Mouse (Mus musculus): ENCODE measurements around the gene C9. TPM values are rescaled to one million over a fixed set of nuclear protein-coding genes. Genes with fewer than 3 reads are reported as not detected.

C9 gene
- polyA plus RNA-seq, 1 experiment from 2014 or later: not detected

DNA sequence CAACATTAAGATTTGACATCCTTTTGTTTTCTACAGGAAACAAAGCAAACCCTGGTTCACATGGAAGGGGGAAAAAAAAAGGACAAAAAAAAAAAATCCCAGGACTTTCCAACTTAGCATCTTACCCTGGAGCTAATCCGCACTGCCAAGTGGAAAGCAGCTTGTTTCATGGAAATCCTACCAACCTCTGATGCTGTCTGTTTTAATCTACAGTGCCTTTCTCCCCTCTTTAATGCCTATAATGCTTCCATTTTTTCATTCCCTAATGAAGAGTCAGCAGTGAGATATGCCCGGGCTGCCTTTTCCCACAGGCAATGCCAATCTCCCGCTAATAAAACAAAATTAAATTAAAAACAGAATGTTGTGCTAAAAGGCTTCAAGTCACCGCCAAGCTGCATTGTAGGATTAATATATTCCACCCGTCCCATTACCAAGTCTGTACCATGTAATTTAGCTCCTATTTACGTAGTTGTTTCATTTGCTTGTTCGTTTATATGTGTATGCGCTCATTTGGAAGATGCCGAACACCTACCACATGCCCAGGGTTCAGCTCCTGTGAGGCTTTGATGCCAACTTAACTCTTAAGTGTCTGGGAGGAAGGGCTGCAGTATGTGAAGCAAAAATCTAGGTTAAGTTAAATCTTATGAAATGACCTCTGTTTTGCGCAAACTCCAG is 53.4 kb downstream of the C9 start:
- ATAC-seq (ENCODE audit: insufficient number of reproducible peaks, insufficient read depth, low FRiP score, low read depth): no peak
- H3K4me2 ChIP-seq (replicated peaks; ENCODE audit: low read depth, low read length): no peak overlapping the region

DNA sequence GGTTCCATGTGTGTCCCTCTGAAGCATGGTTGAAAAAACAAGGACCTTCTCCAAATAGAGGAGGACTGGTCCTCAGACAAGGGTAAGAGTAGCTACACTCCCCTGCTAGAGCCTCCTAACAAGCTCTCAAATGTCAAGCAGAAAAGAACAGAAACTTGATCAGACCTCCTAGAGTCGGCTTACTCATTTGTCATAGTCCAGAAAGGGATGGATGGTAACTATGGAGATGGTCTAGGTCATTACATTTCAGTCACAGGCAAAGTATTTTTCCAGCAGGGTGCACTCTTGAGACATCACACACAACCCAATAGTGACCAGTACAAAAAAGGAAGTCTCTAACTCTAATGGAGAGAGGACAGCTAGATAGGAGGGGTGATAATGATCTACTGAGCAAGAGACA is 55.7 kb downstream of the C9 start:
- no peaks in the 10 kb centered on the region for H3K27me3 ChIP-seq (ENCODE audit: control insufficient read depth, insufficient read depth, low read length)
- 17% methylated on average over 1 of the region's 1 CpGs for WGBS
- ATAC-seq (ENCODE audit: insufficient number of reproducible peaks, insufficient read depth, low FRiP score, low read depth): no peak
- no peaks in the 10 kb centered on the region for H3K9me3 ChIP-seq (ENCODE audit: control insufficient read depth, low read depth, low read length)
- H3K4me2 ChIP-seq (replicated peaks; ENCODE audit: low read depth, low read length): no peak overlapping the region
- no peaks in the 10 kb centered on the region for H3K4me1 ChIP-seq (ENCODE audit: control insufficient read depth, insufficient read depth, low read length)
- H3K36me3 ChIP-seq (ENCODE audit: control insufficient read depth, insufficient read depth, low read length): no peaks in the 10 kb centered on the region
- no peak overlapping the region for H3K27ac ChIP-seq (ENCODE audit: low read length)
- no peak overlapping the region for H3K9ac ChIP-seq (replicated peaks; ENCODE audit: low read depth, low read length)
- H3K4me3 ChIP-seq (ENCODE audit: low read depth, low read length): no peak overlapping the region

More for the DNA sequence above, 53.4 kb downstream of the C9 start:
- WGBS: 84% methylated on average over 10 of the region's 10 CpGs
- Histone ChIP-seq H3K27me3 (ENCODE audit: control insufficient read depth, insufficient read depth, low read length) (no peaks in the 10 kb centered on the region), H3K4me1 (ENCODE audit: control insufficient read depth, insufficient read depth, low read length) (no peaks in the 10 kb centered on the region), H3K9ac (replicated peaks; ENCODE audit: low read depth, low read length) (no peak overlapping the region), H3K36me3 (ENCODE audit: control insufficient read depth, insufficient read depth, low read length) (no peaks in the 10 kb centered on the region), H3K9me3 (ENCODE audit: control insufficient read depth, low read depth, low read length) (no peaks in the 10 kb centered on the region), H3K27ac (ENCODE audit: low read length) (no peak overlapping the region), H3K4me3 (ENCODE audit: low read depth, low read length) (no peak overlapping the region)

DNA sequence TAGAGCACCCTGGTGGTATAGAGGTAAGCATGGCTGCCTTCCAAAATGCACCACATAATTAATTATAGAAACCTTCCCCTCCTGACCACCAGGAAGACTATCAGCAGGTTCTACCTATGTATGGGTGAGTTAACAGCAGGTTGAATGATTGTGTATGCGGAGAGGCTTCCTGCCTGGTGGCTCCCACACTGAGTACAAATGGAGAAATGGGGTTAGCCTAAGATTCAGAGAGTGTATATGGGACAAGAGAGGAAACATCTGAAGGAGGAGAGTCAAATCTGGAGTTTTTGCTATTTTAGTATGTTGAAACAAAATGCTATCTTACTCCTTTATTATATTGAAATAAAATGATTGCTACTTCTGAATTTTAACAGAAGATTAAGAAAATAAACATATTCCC is 72.4 kb downstream of the C9 start:
- Histone ChIP-seq H3K4me1 (ENCODE audit: control insufficient read depth, insufficient read depth, low read length) (no peaks in the 10 kb centered on the region), H3K36me3 (ENCODE audit: control insufficient read depth, insufficient read depth, low read length) (no peaks in the 10 kb centered on the region), H3K9me3 (ENCODE audit: control insufficient read depth, low read depth, low read length) (no peaks in the 10 kb centered on the region), H3K27me3 (ENCODE audit: control insufficient read depth, insufficient read depth, low read length) (no peaks in the 10 kb centered on the region), H3K27ac (ENCODE audit: low read length) (no peak overlapping the region), H3K4me2 (replicated peaks; ENCODE audit: low read depth, low read length) (no peak overlapping the region), H3K9ac (replicated peaks; ENCODE audit: low read depth, low read length) (no peak overlapping the region), H3K4me3 (ENCODE audit: low read depth, low read length) (no peak overlapping the region)
- WGBS: 86% methylated on average over 1 of the region's 1 CpGs
- no peak for ATAC-seq (ENCODE audit: insufficient number of reproducible peaks, insufficient read depth, low FRiP score, low read depth)

DNA sequence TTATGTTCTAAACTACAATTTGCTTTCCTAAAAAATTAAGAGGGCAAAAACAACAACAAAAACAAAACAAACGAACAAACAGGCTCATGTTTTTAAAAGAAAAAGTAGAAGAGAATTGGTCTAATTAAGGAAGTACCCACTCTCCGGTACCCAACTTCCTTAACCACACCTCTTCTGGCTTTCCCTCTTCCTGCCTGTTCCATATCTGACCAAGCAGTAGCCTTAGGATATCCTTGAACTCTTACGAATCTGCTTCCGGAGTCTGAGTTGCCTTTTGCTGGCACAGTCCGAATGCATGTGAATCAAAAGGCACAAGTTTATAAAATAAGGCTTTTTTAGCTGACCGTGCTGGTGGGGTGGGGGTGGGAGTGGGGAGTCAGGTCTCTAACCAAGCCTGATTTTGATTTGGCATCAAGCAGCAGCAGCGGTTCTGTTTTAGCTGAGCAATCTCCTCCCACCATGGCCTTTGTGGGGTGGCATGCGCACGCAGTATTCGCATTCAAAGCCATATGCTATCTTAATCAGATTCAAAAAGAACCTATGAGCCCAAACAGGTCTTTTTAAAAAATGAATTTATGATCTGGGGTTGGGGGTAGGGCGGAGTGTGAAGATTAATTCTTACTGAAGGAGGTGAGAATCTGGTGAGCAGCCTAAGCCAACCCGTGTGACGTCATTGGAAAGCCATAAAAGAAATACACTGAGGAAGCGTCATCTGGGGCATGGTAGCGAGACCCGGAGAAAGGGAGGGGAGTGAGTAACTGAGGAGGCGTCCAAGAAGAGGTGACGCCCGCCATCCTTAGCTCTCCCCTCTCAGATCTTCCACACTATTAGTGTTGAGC is 74.5 kb downstream of the C9 start:
- H3K4me3 ChIP-seq (ENCODE audit: low read depth, low read length): no peak overlapping the region
- no peak overlapping the region for H3K4me2 ChIP-seq (replicated peaks; ENCODE audit: low read depth, low read length)
- WGBS: 88% methylated on average over 19 of the region's 19 CpGs
- H3K27ac ChIP-seq (ENCODE audit: low read length): no peak overlapping the region
- no peak overlapping the region for H3K9ac ChIP-seq (replicated peaks; ENCODE audit: low read depth, low read length)
- no peaks in the 10 kb centered on the region for H3K9me3 ChIP-seq (ENCODE audit: control insufficient read depth, low read depth, low read length)
- H3K36me3 ChIP-seq (ENCODE audit: control insufficient read depth, insufficient read depth, low read length): no peaks in the 10 kb centered on the region
- H3K27me3 ChIP-seq (ENCODE audit: control insufficient read depth, insufficient read depth, low read length): no peaks in the 10 kb centered on the region
- no peak for ATAC-seq (ENCODE audit: insufficient number of reproducible peaks, insufficient read depth, low FRiP score, low read depth)
- H3K4me1 ChIP-seq (ENCODE audit: control insufficient read depth, insufficient read depth, low read length): no peaks in the 10 kb centered on the region

DNA sequence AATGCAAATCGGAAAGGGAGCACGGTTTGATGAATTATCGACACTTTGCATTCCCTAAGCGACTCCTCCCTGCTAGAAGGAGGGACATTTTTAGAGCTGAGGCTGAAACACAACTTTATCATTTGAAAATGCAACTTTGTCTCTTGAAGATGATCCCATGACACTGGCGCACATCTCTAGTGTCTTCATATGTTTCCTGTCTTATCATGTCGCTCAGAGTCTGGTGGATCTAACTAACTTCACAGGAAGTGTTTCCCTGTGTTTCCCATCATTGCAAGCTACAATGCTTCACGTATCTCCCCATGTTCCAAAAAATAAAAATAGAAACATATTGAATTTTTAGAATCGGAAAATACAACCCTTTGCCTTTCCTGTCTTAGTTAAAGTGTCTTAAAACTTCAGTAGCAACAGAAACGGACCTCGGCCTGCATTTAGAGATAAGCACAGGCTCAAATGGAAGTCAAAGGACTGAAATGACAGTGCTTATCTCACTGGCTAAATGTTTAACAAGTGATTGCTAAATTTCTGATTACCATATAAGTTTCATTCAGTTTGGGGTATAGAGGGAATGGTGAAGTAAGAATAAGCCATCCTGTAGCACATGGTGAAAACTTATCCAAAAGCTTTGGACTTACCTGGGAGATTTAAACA is 75.5 kb downstream of the C9 start:
- no peak for ATAC-seq (ENCODE audit: insufficient number of reproducible peaks, insufficient read depth, low FRiP score, low read depth)
- 67% methylated on average over 10 of the region's 10 CpGs for WGBS

DNA sequence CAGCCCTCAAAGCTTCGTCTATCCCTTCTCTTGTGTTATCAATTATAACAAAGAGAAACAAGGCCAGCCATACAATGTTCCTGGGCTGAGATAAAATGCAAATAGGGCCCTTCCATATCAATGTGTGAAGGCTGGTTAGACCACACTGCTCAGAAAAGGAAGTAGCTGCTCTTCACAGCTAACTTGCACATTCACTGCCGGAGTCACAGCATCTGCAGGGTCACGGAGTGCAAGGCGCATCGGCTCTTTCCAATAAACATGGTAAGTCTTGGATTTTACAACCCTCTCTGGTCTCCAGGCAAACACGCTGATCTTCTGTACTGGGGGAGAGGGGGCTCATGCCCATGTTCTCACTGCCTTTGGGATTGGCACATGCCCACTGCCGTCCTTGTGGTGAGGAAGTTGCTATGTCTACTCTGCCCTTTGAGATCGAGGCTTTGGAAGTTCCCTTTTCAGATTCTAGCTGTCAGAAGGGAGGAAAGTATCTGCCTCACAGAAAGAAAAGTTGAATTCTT is 77.6 kb downstream of the C9 start, which contains the start of gene Fyb:
Fyb (plus strand) TSS at position 201 of the 515 bp plus-strand sequence.
- Histone ChIP-seq H3K36me3 (ENCODE audit: control insufficient read depth, insufficient read depth, low read length) (no peaks in the 10 kb centered on the region), H3K9me3 (ENCODE audit: control insufficient read depth, low read depth, low read length) (no peaks in the 10 kb centered on the region), H3K4me2 (replicated peaks; ENCODE audit: low read depth, low read length) (no peak within 1 kb of the TSS), H3K27me3 (ENCODE audit: control insufficient read depth, insufficient read depth, low read length) (no peaks in the 10 kb centered on the region), H3K4me1 (ENCODE audit: control insufficient read depth, insufficient read depth, low read length) (no peaks in the 10 kb centered on the region), H3K9ac (replicated peaks; ENCODE audit: low read depth, low read length) (no peak within 1 kb of the TSS), H3K27ac (ENCODE audit: low read length) (no peak within 1 kb of the TSS), H3K4me3 (ENCODE audit: low read depth, low read length) (no peak within 1 kb of the TSS)
- 68% methylated on average over 8 of the region's 8 CpGs for WGBS
- ATAC-seq (ENCODE audit: insufficient number of reproducible peaks, insufficient read depth, low FRiP score, low read depth): no peak

More for the DNA sequence above, 75.5 kb downstream of the C9 start:
- no peaks in the 10 kb centered on the region for H3K9me3 ChIP-seq (ENCODE audit: control insufficient read depth, low read depth, low read length)
- no peak overlapping the region for H3K27ac ChIP-seq (ENCODE audit: low read length)
- no peaks in the 10 kb centered on the region for H3K36me3 ChIP-seq (ENCODE audit: control insufficient read depth, insufficient read depth, low read length)
- H3K9ac ChIP-seq (replicated peaks; ENCODE audit: low read depth, low read length): no peak overlapping the region
- H3K4me3 ChIP-seq (ENCODE audit: low read depth, low read length): no peak overlapping the region
- no peaks in the 10 kb centered on the region for H3K27me3 ChIP-seq (ENCODE audit: control insufficient read depth, insufficient read depth, low read length)
- H3K4me1 ChIP-seq (ENCODE audit: control insufficient read depth, insufficient read depth, low read length): no peaks in the 10 kb centered on the region
- H3K4me2 ChIP-seq (replicated peaks; ENCODE audit: low read depth, low read length): no peak overlapping the region

DNA sequence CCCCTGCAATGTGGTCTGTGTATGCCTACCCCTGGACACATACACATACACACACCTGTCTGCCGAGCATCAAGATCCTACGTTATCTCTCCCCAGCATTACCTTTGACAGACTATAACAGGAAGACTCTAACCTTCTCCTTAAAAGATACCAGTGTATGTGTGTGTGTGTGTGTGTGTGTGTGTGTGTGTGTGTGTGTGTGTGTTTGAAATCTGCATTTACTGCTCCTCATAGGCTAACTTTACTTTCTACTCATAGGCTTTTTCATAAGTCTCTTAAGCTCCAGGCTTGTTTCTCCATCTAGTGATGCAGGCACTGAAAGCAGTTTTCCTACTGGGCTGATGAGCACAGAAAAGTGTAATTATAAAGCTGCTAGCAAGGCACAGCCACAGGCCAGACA is 79.7 kb downstream of the C9 start:
- Histone ChIP-seq H3K27me3 (ENCODE audit: control insufficient read depth, insufficient read depth, low read length) (no peaks in the 10 kb centered on the region), H3K9me3 (ENCODE audit: control insufficient read depth, low read depth, low read length) (no peaks in the 10 kb centered on the region), H3K4me2 (replicated peaks; ENCODE audit: low read depth, low read length) (no peak overlapping the region), H3K4me3 (ENCODE audit: low read depth, low read length) (no peak overlapping the region), H3K4me1 (ENCODE audit: control insufficient read depth, insufficient read depth, low read length) (no peaks in the 10 kb centered on the region), H3K36me3 (ENCODE audit: control insufficient read depth, insufficient read depth, low read length) (no peaks in the 10 kb centered on the region), H3K27ac (ENCODE audit: low read length) (no peak overlapping the region), H3K9ac (replicated peaks; ENCODE audit: low read depth, low read length) (no peak overlapping the region)
- ATAC-seq (ENCODE audit: insufficient number of reproducible peaks, insufficient read depth, low FRiP score, low read depth): no peak
- 87% methylated on average over 2 of the region's 2 CpGs for WGBS

DNA sequence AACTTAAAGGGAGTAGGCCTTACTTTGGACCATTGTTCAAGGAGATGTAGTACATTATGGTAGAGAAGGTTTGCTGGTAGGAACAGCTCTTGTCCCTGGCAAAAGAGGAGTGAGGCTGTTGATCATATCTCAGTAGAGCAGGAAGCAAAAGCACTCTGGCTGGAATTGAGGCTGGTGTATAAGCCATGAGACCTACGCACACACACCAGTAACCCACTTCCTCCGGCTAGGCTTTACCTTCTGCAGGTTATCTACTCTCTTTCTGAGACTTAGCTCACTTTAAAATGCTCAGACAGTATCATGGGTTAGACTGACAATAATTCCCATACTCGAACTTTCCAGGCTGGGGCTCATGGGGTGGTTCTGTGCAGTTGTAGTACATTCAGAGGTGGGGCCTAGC is 80.3 kb downstream of the C9 start:
- no peak overlapping the region for H3K4me3 ChIP-seq (ENCODE audit: low read depth, low read length)
- no peaks in the 10 kb centered on the region for H3K9me3 ChIP-seq (ENCODE audit: control insufficient read depth, low read depth, low read length)
- no peaks in the 10 kb centered on the region for H3K27me3 ChIP-seq (ENCODE audit: control insufficient read depth, insufficient read depth, low read length)
- whole genome bisulfite sequencing: 87% methylated on average over 3 of the region's 3 CpGs
- no peak overlapping the region for H3K9ac ChIP-seq (replicated peaks; ENCODE audit: low read depth, low read length)
- ATAC-seq (ENCODE audit: insufficient number of reproducible peaks, insufficient read depth, low FRiP score, low read depth): no peak
- H3K36me3 ChIP-seq (ENCODE audit: control insufficient read depth, insufficient read depth, low read length): no peaks in the 10 kb centered on the region
- no peaks in the 10 kb centered on the region for H3K4me1 ChIP-seq (ENCODE audit: control insufficient read depth, insufficient read depth, low read length)
- H3K4me2 ChIP-seq (replicated peaks; ENCODE audit: low read depth, low read length): no peak overlapping the region
- no peak overlapping the region for H3K27ac ChIP-seq (ENCODE audit: low read length)

All from stomach, embryonic 14.5 days (tissue).